Mouse (Mus musculus): ENCODE measurements around the gene Gm13278.
"Not testable (repeated sequence)": the region's sequence is repeated elsewhere in the genome, so short reads cannot be mapped to it uniquely, and the experiment has no call there.

Gene Gm13278

DNA sequence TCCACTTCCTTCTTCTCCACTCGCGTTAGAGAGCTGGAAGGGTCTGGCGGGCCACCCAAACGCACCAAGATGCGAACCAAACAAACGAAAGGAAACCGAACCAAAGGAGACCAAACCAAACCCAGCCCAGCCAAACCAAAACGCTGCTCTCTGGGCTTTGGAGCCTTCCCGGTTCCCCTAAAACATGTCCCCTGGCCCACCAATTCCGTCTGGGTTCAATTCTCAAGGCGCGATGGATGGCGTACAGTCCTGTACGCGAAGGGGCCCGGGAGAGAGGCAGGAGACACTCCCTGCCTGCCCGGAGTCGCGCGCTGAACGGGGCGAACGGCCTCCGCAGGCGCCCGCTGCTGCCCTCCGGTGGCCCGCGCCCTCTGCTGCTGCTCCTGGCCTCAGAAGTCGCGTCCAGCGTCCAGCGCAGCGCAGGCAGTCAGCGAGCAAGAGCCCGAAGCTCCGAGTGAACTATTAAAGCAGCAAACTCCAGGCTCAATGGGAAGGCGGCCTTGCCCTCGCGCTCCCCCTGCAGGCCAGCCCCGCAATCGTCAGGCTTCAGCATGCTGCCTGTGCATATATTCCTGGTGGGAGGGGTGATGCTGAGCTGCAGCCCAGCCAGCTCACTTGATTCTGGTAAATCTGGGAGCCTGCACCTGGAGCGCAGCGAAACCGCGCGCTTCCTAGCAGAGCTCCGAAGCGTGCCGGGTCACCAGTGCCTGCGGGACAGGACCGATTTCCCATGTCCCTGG, 2.8 kb downstream of the Gm13278 start, which contains the start of gene Gm13275:
Gene Gm13275 (plus strand): TSS at position 552 of the 740 bp plus-strand sequence.
- DNase-seq: peak; percentile 49 to 63

DNA sequence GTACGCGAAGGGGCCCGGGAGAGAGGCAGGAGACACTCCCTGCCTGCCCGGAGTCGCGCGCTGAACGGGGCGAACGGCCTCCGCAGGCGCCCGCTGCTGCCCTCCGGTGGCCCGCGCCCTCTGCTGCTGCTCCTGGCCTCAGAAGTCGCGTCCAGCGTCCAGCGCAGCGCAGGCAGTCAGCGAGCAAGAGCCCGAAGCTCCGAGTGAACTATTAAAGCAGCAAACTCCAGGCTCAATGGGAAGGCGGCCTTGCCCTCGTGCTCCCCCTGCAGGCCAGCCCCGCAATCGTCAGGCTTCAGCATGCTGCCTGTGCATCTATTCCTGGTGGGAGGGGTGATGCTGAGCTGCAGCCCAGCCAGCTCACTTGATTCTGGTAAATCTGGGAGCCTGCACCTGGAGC, 5.7 kb downstream of the Gm13278 start, which contains the start of gene Gm13279:
Gene Gm13279 (plus strand): TSS at position 301 of the 400 bp plus-strand sequence.
- not testable (repeated sequence) for DNase-seq

DNA sequence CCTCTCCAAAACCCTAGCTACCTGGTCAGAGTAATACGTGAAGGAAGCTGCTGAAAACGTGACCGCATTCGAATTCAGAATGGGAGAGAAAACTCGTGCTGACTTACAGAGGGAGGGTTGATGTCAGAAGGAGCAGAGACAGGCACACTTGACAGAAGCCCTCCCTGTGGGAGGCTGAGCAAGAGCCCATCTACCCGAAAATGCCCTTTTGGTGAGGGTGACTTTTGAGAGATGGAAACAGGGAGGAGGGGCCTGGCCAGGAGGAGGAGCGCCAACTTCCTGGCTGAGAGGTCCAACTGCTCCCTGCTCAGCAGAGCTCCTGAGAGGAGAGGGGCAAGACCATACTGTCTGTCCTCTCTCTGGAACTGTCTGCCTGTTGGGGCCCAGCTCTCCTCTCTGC, 8.0 kb downstream of the Gm13278 start, which contains the start of gene Gm13285:
Gene Gm13285 (plus strand): TSS at position 301 of the 400 bp plus-strand sequence.
- DNase-seq: not testable (repeated sequence)

DNA sequence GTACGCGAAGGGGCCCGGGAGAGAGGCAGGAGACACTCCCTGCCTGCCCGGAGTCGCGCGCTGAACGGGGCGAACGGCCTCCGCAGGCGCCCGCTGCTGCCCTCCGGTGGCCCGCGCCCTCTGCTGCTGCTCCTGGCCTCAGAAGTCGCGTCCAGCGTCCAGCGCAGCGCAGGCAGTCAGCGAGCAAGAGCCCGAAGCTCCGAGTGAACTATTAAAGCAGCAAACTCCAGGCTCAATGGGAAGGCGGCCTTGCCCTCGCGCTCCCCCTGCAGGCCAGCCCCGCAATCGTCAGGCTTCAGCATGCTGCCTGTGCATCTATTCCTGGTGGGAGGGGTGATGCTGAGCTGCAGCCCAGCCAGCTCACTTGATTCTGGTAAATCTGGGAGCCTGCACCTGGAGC, 11.6 kb downstream of the Gm13278 start, which contains the start of gene Gm13287:
Gene Gm13287 (plus strand): TSS at position 301 of the 400 bp plus-strand sequence.
- DNase-seq: not testable (repeated sequence)

DNA sequence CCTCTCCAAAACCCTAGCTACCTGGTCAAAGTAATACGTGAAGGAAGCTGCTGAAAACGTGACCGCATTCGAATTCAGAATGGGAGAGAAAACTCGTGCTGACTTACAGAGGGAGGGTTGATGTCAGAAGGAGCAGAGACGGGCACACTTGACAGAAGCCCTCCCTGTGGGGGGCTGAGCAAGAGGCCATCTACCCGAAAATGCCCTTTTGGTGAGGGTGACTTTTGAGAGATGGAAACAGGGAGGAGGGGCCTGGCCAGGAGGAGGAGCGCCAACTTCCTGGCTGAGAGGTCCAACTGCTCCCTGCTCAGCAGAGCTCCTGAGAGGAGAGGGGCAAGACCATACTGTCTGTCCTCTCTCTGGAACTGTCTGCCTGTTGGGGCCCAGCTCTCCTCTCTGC, 13.9 kb downstream of the Gm13278 start, which contains the start of gene Gm13288:
Gene Gm13288 (plus strand): TSS at position 301 of the 400 bp plus-strand sequence.
- not testable (repeated sequence) for DNase-seq

DNA sequence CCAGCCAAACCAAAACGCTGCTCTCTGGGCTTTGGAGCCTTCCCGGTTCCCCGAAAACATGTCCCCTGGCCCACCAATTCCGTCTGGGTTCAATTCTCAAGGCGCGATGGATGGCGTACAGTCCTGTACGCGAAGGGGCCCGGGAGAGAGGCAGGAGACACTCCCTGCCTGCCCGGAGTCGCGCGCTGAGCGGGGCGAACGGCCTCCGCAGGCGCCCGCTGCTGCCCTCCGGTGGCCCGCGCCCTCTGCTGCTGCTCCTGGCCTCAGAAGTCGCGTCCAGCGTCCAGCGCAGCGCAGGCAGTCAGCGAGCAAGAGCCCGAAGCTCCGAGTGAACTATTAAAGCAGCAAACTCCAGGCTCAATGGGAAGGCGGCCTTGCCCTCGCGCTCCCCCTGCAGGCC, 14.4 kb downstream of the Gm13278 start:
- DNase-seq: peak; percentile 47 to 68

DNA sequence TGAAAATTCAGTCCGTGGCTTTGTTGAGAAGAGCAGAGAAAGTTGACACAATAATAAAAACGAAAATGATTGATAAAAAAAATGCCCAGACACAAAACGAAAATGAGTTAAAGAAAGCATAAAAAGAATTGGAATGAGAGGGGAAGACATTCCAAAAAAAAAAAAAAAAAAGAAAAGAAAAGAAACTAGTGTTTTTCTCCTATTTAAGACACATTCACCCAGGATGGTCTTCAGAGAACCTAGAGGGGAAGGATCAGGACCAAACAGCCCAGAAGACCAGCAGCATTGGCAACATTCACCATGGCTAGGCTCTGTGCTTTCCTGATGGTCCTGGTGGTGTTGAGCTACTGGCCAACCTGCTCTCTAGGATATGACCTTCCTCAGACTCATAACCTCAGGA, 24.6 kb downstream of the Gm13278 start, which contains the start of gene Ifna7:
Gene Ifna7 (plus strand): TSS at position 301 of the 400 bp plus-strand sequence.
- DNase-seq: no peak

DNA sequence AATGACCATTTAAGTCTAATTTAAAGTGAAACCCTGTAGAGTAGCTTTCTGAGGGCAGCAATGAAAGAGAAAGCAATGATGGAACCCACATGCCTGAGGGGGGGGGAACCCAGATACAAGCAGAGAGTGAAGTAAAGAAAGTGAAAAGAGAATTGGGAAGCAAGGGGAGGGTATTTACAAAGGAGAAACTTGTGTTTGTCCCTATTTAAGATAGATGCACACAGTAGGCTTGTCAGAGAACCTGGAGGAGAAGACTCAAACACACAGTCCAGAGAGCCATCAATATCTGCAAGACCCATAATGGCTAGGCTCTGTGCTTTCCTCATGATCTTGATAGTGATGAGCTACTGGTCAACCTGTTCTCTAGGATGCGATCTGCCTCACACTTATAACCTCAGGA, 28.3 kb downstream of the Gm13278 start, which contains the start of gene Ifna11:
Gene Ifna11 (plus strand): TSS at position 301 of the 400 bp plus-strand sequence.
- no peak for DNase-seq

DNA sequence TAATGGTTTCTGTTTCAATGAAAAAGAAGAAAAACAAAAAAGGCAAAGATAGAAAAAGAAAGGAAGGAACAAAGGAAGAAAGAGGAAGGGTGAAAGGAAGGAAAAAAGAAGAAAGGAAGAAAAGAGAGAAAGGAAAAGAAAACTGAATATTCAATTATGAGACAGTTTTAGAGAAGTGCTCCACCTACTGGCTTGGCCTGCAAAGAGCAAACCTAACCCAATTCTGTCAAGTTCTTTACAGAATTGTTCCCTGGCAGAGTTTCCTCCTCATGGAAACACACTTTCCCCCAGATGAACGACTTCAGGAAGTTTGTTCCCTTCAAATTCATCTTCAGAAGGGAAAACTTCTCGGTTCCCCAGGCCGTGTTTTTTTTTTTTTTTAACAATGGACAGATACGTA, 31.6 kb downstream of the Gm13278 start:
- DNase-seq: peak; percentile 17 to 27

DNA sequence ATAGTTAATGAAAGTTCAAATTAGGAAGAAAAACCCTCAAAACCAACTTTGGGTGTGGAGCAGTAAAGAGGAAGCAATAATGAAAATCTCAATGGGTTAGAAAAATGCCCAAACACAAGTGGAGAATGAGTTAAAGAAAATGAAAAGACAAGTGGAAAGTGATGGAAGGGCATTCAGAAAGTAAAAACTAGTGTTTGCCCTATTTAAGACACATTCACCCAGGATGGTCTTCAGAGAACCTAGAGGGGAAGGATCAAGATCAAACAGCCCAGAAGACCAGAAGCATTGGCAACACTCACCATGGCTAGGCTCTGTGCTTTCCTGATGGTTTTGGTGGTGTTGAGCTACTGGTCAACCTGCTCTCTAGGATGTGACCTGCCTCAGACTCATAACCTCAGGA, 35.8 kb downstream of the Gm13278 start, which contains the start of gene Ifna6:
Gene Ifna6 (plus strand): TSS at position 301 of the 400 bp plus-strand sequence.
- DNase-seq: not testable (repeated sequence)

DNA sequence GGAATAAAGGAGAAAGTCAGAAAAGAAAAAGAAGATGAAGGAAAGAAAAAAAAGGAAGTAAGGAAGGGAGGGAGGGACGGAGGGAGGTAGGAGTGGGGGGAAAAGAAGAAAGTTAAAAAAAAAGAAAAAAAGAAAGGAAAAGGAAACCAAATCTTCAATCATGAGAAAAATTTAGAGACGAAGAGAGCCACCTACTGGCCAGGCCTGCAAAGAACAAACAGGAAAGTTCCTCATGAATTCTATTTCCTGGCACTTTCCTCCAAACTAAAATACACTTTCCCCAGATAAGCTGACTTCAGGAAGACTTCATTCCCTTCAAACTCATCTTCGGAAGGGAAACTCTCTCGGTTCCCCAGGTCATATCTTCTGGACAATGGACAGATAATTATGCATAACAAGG, 39.2 kb downstream of the Gm13278 start:
- DNase-seq: peak; percentile 39 to 54

DNA sequence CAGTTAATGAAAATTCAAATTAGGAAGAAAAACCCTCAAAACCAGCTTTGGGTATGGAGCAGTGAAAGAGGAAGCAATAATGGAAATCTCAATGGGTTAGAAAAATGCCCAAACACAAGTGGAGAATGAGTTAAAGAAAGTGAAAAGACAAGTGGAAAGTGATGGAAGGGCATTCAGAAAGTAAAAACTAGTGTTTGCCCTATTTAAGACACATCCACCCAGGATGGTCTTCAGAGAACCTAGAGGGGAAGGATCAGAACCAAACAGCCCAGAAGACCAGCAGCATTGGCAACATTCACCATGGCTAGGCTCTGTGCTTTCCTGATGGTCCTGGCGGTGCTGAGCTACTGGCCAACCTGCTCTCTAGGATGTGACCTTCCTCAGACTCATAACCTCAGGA, 43.9 kb downstream of the Gm13278 start, which contains the start of gene Ifna5:
Gene Ifna5 (plus strand): TSS at position 301 of the 400 bp plus-strand sequence.
- not testable (repeated sequence) for DNase-seq

DNA sequence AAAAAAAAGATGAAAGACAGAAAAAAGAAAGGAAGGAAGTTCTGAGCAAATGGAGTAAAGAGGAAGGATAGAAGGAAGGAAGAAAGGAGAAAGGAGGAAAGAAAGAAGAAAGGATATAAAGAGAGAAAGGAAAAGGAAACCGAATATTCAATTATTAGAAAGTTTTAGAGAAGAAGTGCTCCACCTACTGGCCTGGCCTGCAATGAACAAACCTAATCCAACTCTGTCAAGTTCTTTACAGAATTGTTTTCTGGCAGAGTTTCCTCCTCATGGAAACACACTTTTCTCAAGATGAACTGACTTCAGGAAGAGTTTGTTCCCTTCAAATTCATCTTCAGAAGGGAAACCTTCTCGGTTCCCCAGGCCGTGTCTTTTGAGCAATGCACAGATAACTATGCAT, 47.5 kb downstream of the Gm13278 start:
- DNase-seq: peak; percentile 27 to 29

DNA sequence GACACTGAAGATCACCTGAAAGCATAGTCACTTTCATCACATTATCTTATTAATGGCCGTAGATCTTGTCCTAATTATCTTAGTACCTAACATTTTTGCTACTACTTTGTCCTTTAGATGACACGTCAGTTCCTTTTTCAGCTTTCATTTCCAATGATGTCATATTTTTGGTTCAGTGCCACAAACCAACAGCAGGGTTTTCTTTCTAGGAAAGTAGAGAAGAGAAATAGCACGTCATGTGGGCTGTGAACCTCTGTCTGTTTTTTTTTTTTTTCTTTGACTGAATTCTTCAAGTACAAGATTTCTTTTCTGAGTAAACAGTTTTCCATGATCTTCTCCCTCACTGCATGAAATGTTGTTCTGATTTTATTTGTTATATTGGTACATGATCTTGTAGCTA, 48.7 kb downstream of the Gm13278 start:
- DNase-seq: no peak

DNA sequence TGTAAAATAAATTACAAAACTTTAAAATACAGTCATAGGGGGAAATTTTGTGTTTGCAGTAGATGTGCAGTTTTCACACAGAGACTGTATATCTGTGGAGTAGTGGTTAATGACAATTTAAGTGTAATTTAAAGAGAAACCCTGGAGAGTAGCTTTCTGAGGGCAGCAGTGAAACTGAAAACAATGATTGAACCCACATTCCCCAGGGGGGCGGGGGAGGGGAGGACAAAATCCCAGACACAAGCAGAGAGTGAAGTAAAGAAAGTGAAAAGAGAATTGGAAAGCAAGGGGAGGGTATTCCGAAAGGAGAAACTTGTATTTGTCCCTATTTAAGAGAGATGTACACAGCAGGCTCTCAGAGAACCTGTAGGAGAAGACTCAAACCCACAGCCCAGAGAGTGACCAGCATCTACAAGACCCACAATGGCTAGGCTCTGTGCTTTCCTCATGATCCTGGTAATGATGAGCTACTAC, 50.1 kb downstream of the Gm13278 start, which contains the start of gene Ifna4:
Gene Ifna4 (plus strand): TSS at position 424 of the 474 bp plus-strand sequence.
- DNase-seq: no peak
